In the genomic region with DNA sequence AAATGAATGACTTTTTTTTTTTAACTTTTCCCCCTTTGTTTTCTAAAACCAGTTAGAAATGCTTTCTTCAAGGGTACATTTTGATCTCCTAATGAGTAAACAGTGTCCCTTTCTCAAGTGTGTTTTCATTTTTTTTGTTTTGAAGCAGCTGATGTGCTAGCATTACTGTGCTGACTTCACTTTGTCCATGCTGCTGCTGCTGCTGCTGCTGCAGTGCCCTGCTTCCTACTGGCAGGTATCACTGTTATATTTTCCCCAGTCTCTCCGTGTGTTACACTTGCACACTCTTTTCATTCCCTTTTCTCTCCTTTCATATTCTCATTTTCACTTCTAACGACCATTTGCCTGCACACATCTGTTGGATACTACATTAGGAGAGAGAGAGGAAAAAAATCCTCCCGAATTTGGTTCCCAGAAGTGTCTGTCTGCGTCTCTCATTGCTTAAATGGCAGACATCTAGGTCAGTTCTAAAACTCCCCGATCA, we compare ENCODE assay signal across 22 mouse cellular contexts.
DNase-seq lines count a peak whose midpoint lies in the region; ATAC-seq and TF ChIP-seq lines count a peak whose summit lies in the region.
"Had no signal": no experiment of that assay in that cellular context is flagged by ENCODE, and none has a peak within 500 bp of the region (broad histone marks: within the 10 kb centered on the region; RNA-seq: fewer than 3 reads in every experiment).

No protein-coding gene starts in this region.

- peak; percentile 10 for DNase-seq in embryo, embryonic 10.5 days (ENCODE audit: low spot score)
- DNase-seq in embryo, embryonic 10 days (ENCODE audit: low spot score) = no peak
- no peak for DNase-seq in embryonic facial prominence, embryonic 10.5 days (ENCODE audit: low spot score)
- peak; percentile 14 for DNase-seq in forebrain, postnatal 0 days
- DNase-seq in midbrain, embryonic 14.5 days = peak; percentile 39
- DNase-seq in spleen, adult 18-20 months = no peak
- no peak for DNase-seq in left cerebral cortex, adult 8-10 months (ENCODE audit: low spot score in 2 of 2)
- DNase-seq: cerebellum, adult 11 months; cerebellum, postnatal 36 days; heart, adult 2 months; kidney, postnatal 25 days; liver; lung, adult 18-20 months; lung, postnatal 4 days; right cerebral cortex, postnatal 25 days; thymus, postnatal 14 days had no signal

- no peak for ATAC-seq in forebrain, postnatal 0 days
- ATAC-seq in midbrain, embryonic 14.5 days (ENCODE audit: low FRiP score, low TSS enrichment) = no peak
- no peak for ATAC-seq in intestine, embryonic 16.5 days
- ATAC-seq: CD4-positive, CD25-positive, alpha-beta regulatory T cell, adult 4 months had no signal

- no peaks in the 10 kb centered on the region for H3K36me3 ChIP-seq in embryonic facial prominence, embryonic 10.5 days (replicated peaks)
- H3K36me3 ChIP-seq in forebrain, postnatal 0 days (ENCODE audit: insufficient read depth) = no peaks in the 10 kb centered on the region
- H3K36me3 ChIP-seq in midbrain, embryonic 14.5 days (ENCODE audit: control insufficient read depth, insufficient read depth, low read length) = no peaks in the 10 kb centered on the region
- no peaks in the 10 kb centered on the region for H3K36me3 ChIP-seq in intestine, embryonic 16.5 days (ENCODE audit: control insufficient read depth, insufficient read depth, low read length)
- H3K36me3 ChIP-seq: G1E; heart, embryonic 15.5 days; hindbrain, embryonic 15.5 days; neural tube, embryonic 12.5 days had no signal

- TF ChIP-seq CTCF in forebrain, postnatal 0 days (IDR thresholded peaks at IDR 0.05; ENCODE audit: low read depth) = no peak

- no peaks in the 10 kb centered on the region for H3K9me3 ChIP-seq in embryonic facial prominence, embryonic 10.5 days
- H3K9me3 ChIP-seq in forebrain, postnatal 0 days (ENCODE audit: low read length) = no peaks in the 10 kb centered on the region
- H3K9me3 ChIP-seq in midbrain, embryonic 14.5 days (ENCODE audit: control insufficient read depth, low read length) = no peaks in the 10 kb centered on the region
- H3K9me3 ChIP-seq in intestine, embryonic 16.5 days (ENCODE audit: control insufficient read depth, low read length) = no peaks in the 10 kb centered on the region
- H3K9me3 ChIP-seq: G1E; heart, embryonic 15.5 days; hindbrain, embryonic 15.5 days; neural tube, embryonic 12.5 days had no signal

- 73% methylated on average over 5 of the region's 5 CpGs for WGBS in embryonic facial prominence, embryonic 10.5 days
- WGBS in forebrain, postnatal 0 days = 11% methylated on average over 5 of the region's 5 CpGs
- WGBS in midbrain, embryonic 14.5 days = 30% methylated on average over 5 of the region's 5 CpGs
- 62% methylated on average over 5 of the region's 5 CpGs for WGBS in intestine, embryonic 16.5 days

- H3K4me1 ChIP-seq in embryonic facial prominence, embryonic 10.5 days = peaks cover 22% of the 10 kb centered on the region
- peaks cover 11% of the 10 kb centered on the region; the same call in 1 of the 2 replicates for H3K4me1 ChIP-seq in forebrain, postnatal 0 days (ENCODE audit: insufficient read depth)
- peaks cover 20% of the 10 kb centered on the region for H3K4me1 ChIP-seq in midbrain, embryonic 14.5 days (ENCODE audit: control insufficient read depth, insufficient read depth, low read length)
- H3K4me1 ChIP-seq in intestine, embryonic 16.5 days (ENCODE audit: control insufficient read depth, insufficient read depth, low read length) = no peaks in the 10 kb centered on the region
- H3K4me1 ChIP-seq: heart, embryonic 15.5 days had no signal

- H3K27me3 ChIP-seq in embryonic facial prominence, embryonic 10.5 days (replicated peaks; ENCODE audit: low read depth, poor library complexity, severe bottlenecking) = no peaks in the 10 kb centered on the region
- H3K27me3 ChIP-seq in forebrain, postnatal 0 days (ENCODE audit: insufficient read depth, low read length) = no peaks in the 10 kb centered on the region
- no peaks in the 10 kb centered on the region for H3K27me3 ChIP-seq in midbrain, embryonic 14.5 days (ENCODE audit: control insufficient read depth, insufficient read depth, low read length)
- H3K27me3 ChIP-seq in intestine, embryonic 16.5 days (replicated peaks; ENCODE audit: control insufficient read depth, insufficient read depth, low read length) = no peaks in the 10 kb centered on the region
- H3K27me3 ChIP-seq: heart, embryonic 15.5 days; hindbrain, embryonic 15.5 days; neural tube, embryonic 12.5 days had no signal

- no peak overlapping the region for H3K4me3 ChIP-seq in embryonic facial prominence, embryonic 10.5 days
- no peak overlapping the region for H3K4me3 ChIP-seq in forebrain, postnatal 0 days (ENCODE audit: low read depth, low read length)
- no peak overlapping the region for H3K4me3 ChIP-seq in midbrain, embryonic 14.5 days (replicated peaks; ENCODE audit: low read depth, low read length)
- H3K4me3 ChIP-seq in intestine, embryonic 16.5 days (ENCODE audit: low read length) = no peak overlapping the region
- H3K4me3 ChIP-seq: heart, adult 2 months; heart, embryonic 15.5 days; hindbrain, embryonic 15.5 days; neural tube, embryonic 12.5 days had no signal

- peak overlapping the region; percentile 40; the same call in 1 of the 2 replicates for H3K27ac ChIP-seq in embryonic facial prominence, embryonic 10.5 days (replicated peaks)
- H3K27ac ChIP-seq in forebrain, postnatal 0 days (ENCODE audit: low read depth, low read length) = no peak overlapping the region
- peak overlapping the region; percentile 74 for H3K27ac ChIP-seq in midbrain, embryonic 14.5 days (replicated peaks; ENCODE audit: low read depth, low read length)
- H3K27ac ChIP-seq in intestine, embryonic 16.5 days (ENCODE audit: low read length) = no peak overlapping the region
- H3K27ac ChIP-seq: heart, adult 2 months; heart, embryonic 15.5 days; neural tube, embryonic 12.5 days had no signal

- H3K4me2 ChIP-seq in forebrain, postnatal 0 days (ENCODE audit: low read depth) = no peak overlapping the region
- peak overlapping the region; percentile 35; the same call in 1 of the 2 replicates for H3K4me2 ChIP-seq in midbrain, embryonic 14.5 days (ENCODE audit: low read length)
- no peak overlapping the region for H3K4me2 ChIP-seq in intestine, embryonic 16.5 days (ENCODE audit: low read depth, low read length)
- H3K4me2 ChIP-seq: heart, embryonic 15.5 days; hindbrain, embryonic 15.5 days; neural tube, embryonic 12.5 days had no signal

- no peak overlapping the region for H3K9ac ChIP-seq in forebrain, postnatal 0 days
- no peak overlapping the region; the same call in 1 of the 2 replicates for H3K9ac ChIP-seq in midbrain, embryonic 14.5 days (replicated peaks; ENCODE audit: low read length)
- H3K9ac ChIP-seq in intestine, embryonic 16.5 days (ENCODE audit: low read depth, low read length) = no peak overlapping the region
- H3K9ac ChIP-seq: heart, embryonic 15.5 days; hindbrain, embryonic 15.5 days; neural tube, embryonic 12.5 days had no signal

Comparison
In these comparisons a context has a peak if more than half of its experiments do, and no peak if none do; other contexts are left out.
1. DNase-seq: peak in embryo, embryonic 10.5 days (single experiment), forebrain, postnatal 0 days (single experiment) and midbrain, embryonic 14.5 days (single experiment); none in embryo, embryonic 10 days (single experiment), embryonic facial prominence, embryonic 10.5 days (single experiment), spleen, adult 18-20 months (0 of 2) and left cerebral cortex, adult 8-10 months (0 of 2).
2. H3K27ac ChIP-seq: peak in embryonic facial prominence, embryonic 10.5 days (single experiment) and midbrain, embryonic 14.5 days (single experiment); none in forebrain, postnatal 0 days (single experiment) and intestine, embryonic 16.5 days (single experiment).